Mouse (Mus musculus): ENCODE measurements at regions not wholly inside any gene's neighbourhood (a gene's known extent, or its start where the extent isn't known, plus 50 kb on each side); places are given as distances from the start of the nearest gene placed in this dataset.

- TF ChIP-seq CTCF (IDR thresholded peaks at IDR 0.05; ENCODE audit: low read depth, low read length) (no peak), POLR2A (IDR thresholded peaks at IDR 0.05; ENCODE audit: borderline replicate concordance, low read depth, low read length) (no peak)
Measured at GRCm38 (mm10) chr4:106025966-106026637, 236.4 kb downstream of the Gm12728 start.

All from bone marrow macrophage, adult 2 months (primary cell).